Mouse (Mus musculus) retina, adult 2 months (tissue): ENCODE data around the gene Hoga1.

ENCODE experiments used
- DNase-seq: peaks from one replicate; pipeline ENCODE4 v3.0.0-alpha.2; 2012; ENCODE audit warnings: low read depth, low spot score

The Hoga1 gene

DNA sequence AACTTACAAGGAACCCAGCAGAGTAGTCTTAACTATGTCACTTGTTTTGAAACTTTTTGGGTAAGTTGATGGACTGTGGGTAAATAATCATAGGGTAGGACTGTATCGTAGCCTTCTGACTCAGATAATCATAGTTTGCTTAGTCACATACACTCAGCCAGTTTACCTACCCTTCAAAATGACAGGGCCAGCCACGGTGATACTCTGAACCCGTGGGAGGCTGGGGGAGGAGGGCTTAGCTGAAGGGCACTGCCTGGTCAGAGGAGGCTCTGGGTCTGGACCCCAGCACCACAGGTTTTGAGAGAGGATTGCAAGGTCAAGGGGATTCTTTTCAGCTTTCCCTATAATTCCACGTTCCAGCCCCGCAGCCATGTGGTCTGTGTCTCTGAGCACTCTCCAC lies 73.2 kb downstream of the Hoga1 start:
- no peak for DNase-seq

DNA sequence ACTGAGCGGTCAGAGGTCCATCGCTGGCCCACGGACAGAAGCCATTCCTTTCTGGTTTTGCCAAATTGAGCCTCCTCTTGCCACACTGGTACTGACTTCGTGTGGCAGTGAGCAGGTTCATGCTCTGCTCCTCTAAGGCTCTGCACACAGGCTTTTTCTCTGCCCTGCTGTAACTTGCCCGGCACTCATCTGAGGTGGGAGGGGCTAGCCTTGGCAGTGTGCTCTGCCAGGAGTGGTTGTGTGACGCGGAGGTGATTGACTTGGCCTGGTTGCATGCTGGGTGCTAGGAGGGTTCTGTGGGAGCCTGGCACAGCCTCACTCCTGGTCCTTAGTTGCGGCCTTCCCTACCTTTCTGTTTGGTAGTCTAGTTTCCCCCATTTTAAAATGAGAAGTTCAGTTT lies 75.0 kb downstream of the Hoga1 start:
- DNase-seq, result no peak
